Mouse (Mus musculus) limb, embryonic 11.5 days (tissue): ENCODE results near the gene Osbpl6. TPM values are rescaled to one million over a fixed set of nuclear protein-coding genes. Genes with fewer than 3 reads are reported as not detected.
"Not testable (repeated sequence)": the region's sequence is repeated elsewhere in the genome, so short reads cannot be mapped to it uniquely, and the experiment has no call there.

Experiments
- ATAC-seq: fragments of 200-750 bp; cut with Nextera tagmentation; 2 replicates; pipeline ENCODE4 v1.8.0; 2017; ENCODE audit warnings: low read depth; ENCODE audit not compliant: insufficient number of reproducible peaks, low FRiP score, low TSS enrichment
- DNase-seq: peaks from one replicate; pipeline ENCODE4 v3.0.0-alpha.2; 2015; ENCODE audit warnings: low spot score
- H3K27ac ChIP-seq: fragments of 300-500 bp; sonication (generic); replicated peaks from 2 replicates; pipeline ENCODE4 v1.5.1; 2014; ENCODE audit warnings: low read depth, mild to moderate bottlenecking, low read length
- H3K27me3 ChIP-seq: fragments of 300-500 bp; sonication (generic); 2 replicates; pipeline ENCODE4 v1.6.1; 2014; ENCODE audit warnings: mild to moderate bottlenecking, low read length, mixed read lengths; ENCODE audit not compliant: control insufficient read depth, insufficient read depth
- H3K36me3 ChIP-seq: fragments of 300-500 bp; sonication (generic); 2 replicates; pipeline ENCODE4 v1.6.1; 2014; ENCODE audit warnings: mild to moderate bottlenecking, low read length, moderate library complexity, mixed read lengths; ENCODE audit not compliant: control insufficient read depth, insufficient read depth
- H3K4me1 ChIP-seq: fragments of 300-500 bp; sonication (generic); 2 replicates; pipeline ENCODE4 v1.6.1; 2014; ENCODE audit warnings: low read length, mixed read lengths; ENCODE audit not compliant: control insufficient read depth, insufficient read depth
- H3K4me2 ChIP-seq: fragments of 300-500 bp; sonication (generic); 2 replicates; pipeline ENCODE4 v1.6.1; 2014; ENCODE audit warnings: low read depth, mild to moderate bottlenecking, moderate library complexity; ENCODE audit not compliant: severe bottlenecking
- H3K4me3 ChIP-seq: fragments of 300-500 bp; sonication (generic); 2 replicates; pipeline ENCODE4 v1.5.1; 2014; ENCODE audit warnings: low read depth, low read length
- H3K9ac ChIP-seq: fragments of 300-500 bp; sonication (generic); 2 replicates; pipeline ENCODE4 v1.6.1; 2014; ENCODE audit warnings: mild to moderate bottlenecking, low read length
- H3K9me3 ChIP-seq: fragments of 300-500 bp; sonication (generic); 2 replicates; pipeline ENCODE4 v1.6.1; 2016; ENCODE audit warnings: low read length; ENCODE audit not compliant: control insufficient read depth
- WGBS: fragments of 180-500 bp; shearing (Covaris S2); extraction: QIAGEN DNeasy Blood & Tissue Kit; methylation state at CpG from one replicate; pipeline ENCODE4 v1.1.7; 2014; 5-methylcytosine and 5-hydroxymethylcytosine counted together
- polyA plus RNA-seq: library from polyadenylated mRNA; unstranded; fragments of >200 nt; fragmentation: Nextera tagmentation; extraction: Ambion mirVana; gene quantifications from 2 replicates; pipeline ENCODE4 v1.2.1, GENCODE M21; 2014

The Osbpl6 gene
- polyA plus RNA-seq, 1 experiment from 2014 or later: 15.3 TPM

DNA sequence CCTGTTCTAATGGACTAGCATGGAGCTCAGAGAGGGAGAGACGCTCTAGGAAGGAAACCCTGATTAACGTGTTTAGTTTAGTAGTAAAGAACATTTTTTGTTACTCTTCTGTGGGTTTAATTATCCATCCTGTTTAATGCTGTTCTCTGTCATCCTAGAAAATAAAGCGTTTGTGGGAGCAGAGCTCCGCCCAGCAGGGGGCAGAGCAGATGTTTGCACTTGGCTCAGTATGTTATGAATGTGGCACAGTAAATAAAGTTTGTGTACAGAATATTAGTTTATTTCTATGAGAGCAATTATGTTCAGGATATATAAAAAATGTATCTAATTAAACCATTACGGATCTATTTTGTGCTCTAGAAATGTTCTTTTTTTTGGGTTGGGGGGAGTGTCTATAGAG, 192.9 kb downstream of the Osbpl6 start:
- DNase-seq: no peak
- WGBS: 58% methylated on average over 5 of the region's 5 CpGs

DNA sequence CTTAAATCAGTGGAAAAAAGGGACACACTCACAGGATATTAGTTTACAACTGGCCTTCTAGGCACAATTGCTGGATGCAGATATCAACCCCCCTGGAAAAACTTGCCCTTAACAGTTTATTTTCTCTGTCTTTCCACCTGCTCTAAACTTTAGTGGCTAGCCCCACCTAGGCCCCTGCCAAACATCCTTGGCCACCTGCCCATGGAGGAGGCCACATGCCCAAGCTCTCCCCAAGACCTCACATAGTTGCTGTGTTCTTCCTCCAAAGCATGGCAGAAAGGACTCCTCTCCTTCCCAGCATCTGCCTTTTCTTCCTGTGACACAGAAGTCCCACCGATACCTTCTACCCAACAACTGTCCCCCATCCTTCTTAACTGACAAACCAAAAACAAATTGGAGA, 195.9 kb downstream of the Osbpl6 start:
- H3K27ac ChIP-seq: no peak overlapping the region
- H3K36me3 ChIP-seq: no peaks in the 10 kb centered on the region
- H3K9me3 ChIP-seq: no peaks in the 10 kb centered on the region
- WGBS: 90% methylated on average over 1 of the region's 1 CpGs
- H3K27me3 ChIP-seq: no peaks in the 10 kb centered on the region
- DNase-seq (no peak), ATAC-seq (no peak)
- no peak overlapping the region for H3K4me3 ChIP-seq
- no peak overlapping the region for H3K4me2 ChIP-seq
- no peaks in the 10 kb centered on the region for H3K4me1 ChIP-seq
- no peak overlapping the region for H3K9ac ChIP-seq

More for the DNA sequence above, 192.9 kb downstream of the Osbpl6 start:
- Histone ChIP-seq H3K27me3 (no peaks in the 10 kb centered on the region), H3K9me3 (no peaks in the 10 kb centered on the region), H3K4me2 (no peak overlapping the region), H3K27ac (no peak overlapping the region), H3K4me1 (no peaks in the 10 kb centered on the region), H3K4me3 (no peak overlapping the region), H3K9ac (no peak overlapping the region), H3K36me3 (no peaks in the 10 kb centered on the region)
- no peak for ATAC-seq

DNA sequence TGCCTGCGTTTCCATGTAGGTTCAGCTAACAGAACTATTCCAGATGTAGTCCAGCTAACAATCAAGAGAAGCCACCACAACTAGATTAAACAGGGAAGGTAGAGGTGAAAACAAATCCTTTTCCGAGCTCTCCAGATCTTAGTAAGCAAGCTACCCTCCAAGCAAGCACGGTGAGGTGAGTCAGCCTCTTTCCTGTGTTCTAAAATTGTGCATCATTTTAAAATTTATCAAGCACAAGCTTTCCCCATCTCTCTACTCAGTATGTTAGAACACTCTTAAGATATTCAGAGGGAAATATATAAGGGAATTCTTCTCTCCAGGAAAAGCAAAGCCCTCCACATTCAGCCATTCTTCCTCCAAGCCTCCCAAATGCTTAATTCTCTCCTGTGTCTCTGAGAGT, 200.4 kb downstream of the Osbpl6 start:
- Histone ChIP-seq H3K36me3 (no peaks in the 10 kb centered on the region), H3K9ac (no peak overlapping the region), H3K9me3 (no peaks in the 10 kb centered on the region), H3K4me2 (no peak overlapping the region), H3K27me3 (no peaks in the 10 kb centered on the region), H3K27ac (no peak overlapping the region), H3K4me3 (no peak overlapping the region), H3K4me1 (no peaks in the 10 kb centered on the region)
- WGBS: 72% methylated on average over 3 of the region's 3 CpGs
- ATAC-seq (no peak), DNase-seq (no peak)

DNA sequence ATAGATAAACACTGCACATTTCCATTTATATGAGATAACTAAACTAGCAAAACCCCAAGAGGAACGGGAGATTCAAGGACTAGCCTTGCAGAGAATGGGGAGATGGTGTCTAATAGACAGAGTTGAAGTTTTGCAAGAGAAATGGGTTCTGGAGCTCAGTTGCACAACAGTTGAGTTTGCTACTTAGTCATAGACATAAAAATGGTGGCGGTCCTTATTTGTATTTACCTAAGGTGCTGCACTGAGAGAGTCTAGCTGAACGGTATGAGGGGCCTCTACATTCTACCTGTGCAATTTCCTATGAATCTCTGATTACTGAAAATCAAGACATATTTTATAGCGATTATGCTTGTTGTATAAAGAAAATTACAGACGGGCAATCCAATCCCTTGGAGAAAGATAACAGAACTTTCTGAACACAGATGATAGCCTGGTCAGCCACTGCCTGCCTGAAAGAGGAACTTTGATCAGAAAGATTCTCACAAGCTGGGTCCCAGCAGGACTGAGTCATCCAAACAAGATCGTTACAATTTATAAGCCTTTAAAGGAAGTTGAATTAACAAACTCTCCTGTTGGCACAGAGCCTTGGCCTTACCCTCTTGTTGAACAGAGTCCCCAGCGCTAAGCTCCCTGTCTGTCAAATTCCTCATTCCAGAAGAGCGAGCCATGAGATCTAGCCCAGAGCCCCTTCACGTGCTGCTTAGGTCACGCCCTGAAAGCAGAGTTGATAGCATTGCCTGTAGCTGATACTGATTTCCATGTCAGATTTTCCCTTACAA, 204.2 kb downstream of the Osbpl6 start:
- Histone ChIP-seq H3K27me3 (no peaks in the 10 kb centered on the region), H3K9me3 (no peaks in the 10 kb centered on the region), H3K9ac (no peak overlapping the region), H3K27ac (no peak overlapping the region), H3K36me3 (no peaks in the 10 kb centered on the region), H3K4me1 (no peaks in the 10 kb centered on the region), H3K4me3 (no peak overlapping the region), H3K4me2 (no peak overlapping the region)
- ATAC-seq (no peak), DNase-seq (no peak)
- WGBS: 82% methylated on average over 10 of the region's 10 CpGs

DNA sequence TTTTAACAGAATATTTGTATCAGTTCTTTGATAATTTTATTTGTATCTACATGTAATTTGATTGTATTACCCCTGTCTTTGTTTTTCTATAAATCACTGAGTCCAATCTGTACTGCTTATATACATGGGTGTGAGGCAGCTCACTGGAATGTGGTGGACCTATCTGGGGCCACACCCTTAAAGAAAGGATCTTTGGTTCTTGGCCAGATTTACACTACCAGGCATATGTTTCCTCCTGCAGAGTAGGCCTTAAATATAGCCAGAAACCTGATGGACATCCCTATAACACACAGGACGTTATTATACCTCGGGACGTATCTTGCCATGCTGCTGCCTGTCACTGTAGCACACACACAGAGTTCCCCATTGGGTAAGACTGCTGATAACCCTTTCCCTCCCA, 205.7 kb downstream of the Osbpl6 start:
- no peak overlapping the region for H3K4me2 ChIP-seq
- ATAC-seq (no peak), DNase-seq (no peak)
- 81% methylated on average over 3 of the region's 3 CpGs for WGBS
- H3K9me3 ChIP-seq: no peaks in the 10 kb centered on the region
- H3K27me3 ChIP-seq: no peaks in the 10 kb centered on the region
- no peaks in the 10 kb centered on the region for H3K4me1 ChIP-seq
- no peak overlapping the region for H3K9ac ChIP-seq
- H3K4me3 ChIP-seq: no peak overlapping the region
- no peaks in the 10 kb centered on the region for H3K36me3 ChIP-seq
- H3K27ac ChIP-seq: no peak overlapping the region

DNA sequence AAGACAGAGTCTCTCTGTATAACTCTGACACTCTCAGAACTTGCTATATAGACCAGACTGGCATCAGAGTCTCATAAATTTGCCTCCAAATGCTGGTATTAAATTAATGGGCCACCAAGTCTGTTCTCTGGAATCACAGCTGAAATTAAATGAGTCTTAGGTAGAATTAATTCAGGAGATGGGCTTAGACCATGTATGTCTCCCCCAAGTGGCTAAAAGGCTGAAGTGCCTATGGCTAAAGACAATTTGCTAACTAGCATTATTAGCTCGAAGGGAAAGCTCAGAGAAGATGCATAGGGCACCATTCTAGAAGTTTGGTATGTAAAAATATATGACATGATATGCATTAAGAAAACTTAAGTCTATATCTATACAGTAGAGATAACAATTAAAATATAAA, 211.8 kb downstream of the Osbpl6 start:
- H3K4me1 ChIP-seq: no peaks in the 10 kb centered on the region
- DNase-seq (peak; percentile 41), ATAC-seq (no peak)
- WGBS: 52% methylated on average over 1 of the region's 1 CpGs
- H3K36me3 ChIP-seq: no peaks in the 10 kb centered on the region
- H3K9me3 ChIP-seq: no peaks in the 10 kb centered on the region
- no peak overlapping the region for H3K9ac ChIP-seq
- no peak overlapping the region for H3K4me3 ChIP-seq
- no peak overlapping the region for H3K4me2 ChIP-seq
- H3K27me3 ChIP-seq: no peaks in the 10 kb centered on the region
- H3K27ac ChIP-seq: no peak overlapping the region

DNA sequence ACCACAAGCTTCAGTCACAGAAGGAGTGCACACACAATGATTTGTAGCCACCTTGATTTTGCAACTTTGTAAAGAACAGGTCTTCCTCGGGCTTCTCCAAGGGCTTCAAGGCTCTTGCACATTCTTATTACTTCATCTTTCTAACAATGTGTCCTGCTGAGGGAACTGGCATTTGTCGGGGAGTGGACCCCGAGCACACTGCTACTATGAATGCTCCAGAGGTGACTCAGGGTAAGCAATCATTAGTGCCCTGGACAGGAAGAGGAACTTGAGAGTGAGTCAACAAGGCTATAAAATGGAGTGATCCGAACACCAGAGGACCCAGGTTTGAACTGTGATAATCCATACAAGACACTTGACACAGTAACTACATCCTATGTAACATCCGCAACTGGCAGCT, 213.9 kb downstream of the Osbpl6 start:
- WGBS: 85% methylated on average over 5 of the region's 5 CpGs
- Histone ChIP-seq H3K9ac (no peak overlapping the region), H3K4me3 (no peak overlapping the region), H3K27ac (no peak overlapping the region), H3K9me3 (no peaks in the 10 kb centered on the region), H3K4me1 (no peaks in the 10 kb centered on the region), H3K4me2 (no peak overlapping the region), H3K27me3 (no peaks in the 10 kb centered on the region), H3K36me3 (no peaks in the 10 kb centered on the region; the same call in 1 of the 2 replicates)
- DNase-seq: no peak
- ATAC-seq: no peak

DNA sequence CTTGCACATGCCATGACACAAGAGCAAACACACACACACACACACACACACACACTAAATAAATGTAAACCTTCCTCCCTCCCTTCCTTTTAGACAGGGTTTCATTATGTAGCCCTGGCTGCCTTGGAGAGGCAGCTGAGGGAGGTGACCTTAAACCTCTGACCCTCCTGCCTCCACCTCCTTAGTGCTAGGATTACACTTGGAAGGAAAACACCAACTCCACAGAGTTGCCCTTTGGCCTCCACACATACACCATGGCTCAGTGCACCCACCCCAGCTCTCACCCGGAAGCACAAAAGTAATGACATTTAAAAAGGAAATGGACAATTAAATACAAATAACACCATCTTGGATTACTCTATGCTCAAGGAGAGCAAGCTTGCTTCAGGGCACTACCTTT, 215.4 kb downstream of the Osbpl6 start:
- no peak for DNase-seq
- 63% methylated on average over 1 of the region's 1 CpGs for WGBS

DNA sequence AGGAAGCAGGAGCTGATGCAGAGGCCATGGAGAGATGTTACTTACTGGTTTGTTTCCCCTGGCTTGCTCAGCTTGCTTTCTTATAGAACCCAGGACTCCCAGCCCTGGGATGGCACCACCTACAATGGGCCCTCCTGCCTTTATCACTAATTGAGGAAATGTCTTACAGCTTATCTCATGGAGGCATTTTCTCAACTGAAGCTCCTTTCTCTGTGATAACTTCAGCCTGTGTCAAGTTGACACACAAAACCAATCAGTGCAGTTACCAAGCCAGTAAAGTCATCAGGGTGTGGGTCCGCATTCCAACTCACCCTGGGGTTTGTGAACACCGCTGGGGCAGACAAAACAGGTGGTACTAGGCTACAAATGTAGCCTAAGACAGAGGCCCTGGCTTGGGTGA, 216.0 kb downstream of the Osbpl6 start:
- not testable (repeated sequence) for H3K9me3 ChIP-seq, H3K9ac ChIP-seq, H3K4me1 ChIP-seq, ATAC-seq, H3K27ac ChIP-seq, H3K4me3 ChIP-seq, H3K4me2 ChIP-seq, H3K36me3 ChIP-seq, H3K27me3 ChIP-seq, DNase-seq
- WGBS: 95% methylated on average over 2 of the region's 2 CpGs

More for the DNA sequence above, 215.4 kb downstream of the Osbpl6 start:
- H3K4me1 ChIP-seq: no peaks in the 10 kb centered on the region
- H3K9me3 ChIP-seq: no peaks in the 10 kb centered on the region
- H3K27ac ChIP-seq: no peak overlapping the region
- no peak overlapping the region for H3K4me3 ChIP-seq
- ATAC-seq: no peak
- H3K4me2 ChIP-seq: no peak overlapping the region
- H3K27me3 ChIP-seq: no peaks in the 10 kb centered on the region
- H3K9ac ChIP-seq: no peak overlapping the region
- peaks cover 5% of the 10 kb centered on the region; the same call in 1 of the 2 replicates for H3K36me3 ChIP-seq
